Comparison of ENCODE assay signal across 8 mouse cellular contexts in the genomic region with DNA sequence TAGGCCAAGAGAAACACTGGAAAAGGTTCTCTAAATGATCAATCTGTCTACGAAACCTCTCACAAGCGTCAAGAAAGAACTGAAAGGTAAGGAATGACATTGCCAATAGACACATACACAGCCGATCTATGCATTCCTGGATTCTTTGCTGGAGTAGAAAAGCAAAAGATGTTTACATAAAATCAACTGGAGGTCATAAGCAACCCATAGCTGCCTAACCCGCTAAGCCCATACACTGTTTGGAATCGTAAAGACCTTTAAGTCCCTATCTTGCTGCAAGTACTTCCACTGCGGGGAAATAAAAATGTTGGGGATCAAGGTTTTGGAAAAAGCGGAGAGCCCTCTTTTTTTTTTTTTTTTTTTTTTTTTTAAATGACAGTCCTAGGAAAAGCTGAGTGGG. TPM values are rescaled to one million over a fixed set of nuclear protein-coding genes. Genes with fewer than 3 reads are reported as not detected.
DNase-seq lines count a peak whose midpoint lies in the region; ATAC-seq and TF ChIP-seq lines count a peak whose summit lies in the region.

No protein-coding gene starts in this region.

- no peak for DNase-seq in heart, postnatal 0 days (ENCODE audit: low spot score)
- no peak for DNase-seq in heart, postnatal 14 days
- DNase-seq in hindbrain, embryonic 14.5 days (ENCODE audit: low spot score) = no peak
- no peak for DNase-seq in midbrain, embryonic 14.5 days
- DNase-seq in layer of hippocampus, postnatal 14 days (ENCODE audit: low spot score in 2 of 2) = no peak
- no peak for DNase-seq in right cerebral cortex, postnatal 25 days
- no peak for DNase-seq in spleen, adult 12 weeks (ENCODE audit: low spot score)

- no peak for TF ChIP-seq CTCF in heart, postnatal 0 days (IDR thresholded peaks at IDR 0.05; ENCODE audit: low read depth)
- TF ChIP-seq CTCF in bone marrow, adult 2 months (IDR thresholded peaks at IDR 0.05; ENCODE audit: control insufficient read depth, insufficient read depth, low read length) = no peak

- intact Hi-C loops in heart, postnatal 14 days (cut with DNase I) = no loop called here

- WGBS in heart, postnatal 0 days = 31% methylated on average over 7 of the region's 7 CpGs
- 44% methylated on average over 7 of the region's 7 CpGs for WGBS in bone marrow, adult 2 months
- WGBS in hindbrain, embryonic 14.5 days = 43% methylated on average over 7 of the region's 7 CpGs
- WGBS in midbrain, embryonic 14.5 days = 40% methylated on average over 7 of the region's 7 CpGs

- H3K36me3 ChIP-seq in heart, postnatal 0 days (replicated peaks; ENCODE audit: control insufficient read depth, insufficient read depth, low read length) = no peaks in the 10 kb centered on the region; the same call in 1 of the 2 replicates
- H3K36me3 ChIP-seq in hindbrain, embryonic 14.5 days (replicated peaks; ENCODE audit: control insufficient read depth, insufficient read depth) = peaks cover 6% of the 10 kb centered on the region; the same call in 1 of the 2 replicates
- no peaks in the 10 kb centered on the region; the same call in 1 of the 2 replicates for H3K36me3 ChIP-seq in midbrain, embryonic 14.5 days (ENCODE audit: control insufficient read depth, insufficient read depth, low read length)

- no peak for TF ChIP-seq EP300 in heart, postnatal 0 days (IDR thresholded peaks at IDR 0.05; ENCODE audit: low read depth)

- peak overlapping the region; percentile 90 for H3K27ac ChIP-seq in heart, postnatal 0 days (ENCODE audit: low read depth)
- H3K27ac ChIP-seq in bone marrow, adult 2 months (ENCODE audit: control insufficient read depth, insufficient read depth, low read depth, low read length, poor library complexity) = no peak overlapping the region; the same call in 1 of the 2 replicates
- no peak overlapping the region for H3K27ac ChIP-seq in hindbrain, embryonic 14.5 days
- no peak overlapping the region for H3K27ac ChIP-seq in midbrain, embryonic 14.5 days (replicated peaks; ENCODE audit: low read depth, low read length)

- H3K27me3 ChIP-seq in heart, postnatal 0 days (ENCODE audit: control insufficient read depth, insufficient read depth, low read length) = no peaks in the 10 kb centered on the region
- no peaks in the 10 kb centered on the region for H3K27me3 ChIP-seq in hindbrain, embryonic 14.5 days (ENCODE audit: control insufficient read depth, insufficient read depth, low read length)
- H3K27me3 ChIP-seq in midbrain, embryonic 14.5 days (ENCODE audit: control insufficient read depth, insufficient read depth, low read length) = no peaks in the 10 kb centered on the region

- no peak for TF ChIP-seq POLR2A in bone marrow, adult 2 months (IDR thresholded peaks at IDR 0.05; ENCODE audit: borderline replicate concordance, control insufficient read depth, low read depth, low read length)

- H3K4me3 ChIP-seq in heart, postnatal 0 days (ENCODE audit: low read depth, low read length) = peak overlapping the region; percentile 68
- peak overlapping the region; percentile 75 for H3K4me3 ChIP-seq in bone marrow, adult 2 months (replicated peaks; ENCODE audit: control insufficient read depth, low read depth, low read length)
- peak overlapping the region; percentile 73 for H3K4me3 ChIP-seq in hindbrain, embryonic 14.5 days (replicated peaks; ENCODE audit: low read length)
- peak overlapping the region; percentile 90 for H3K4me3 ChIP-seq in midbrain, embryonic 14.5 days (replicated peaks; ENCODE audit: low read depth, low read length)

- no peak for ATAC-seq in heart, postnatal 0 days (ENCODE audit: insufficient read depth, low read depth)
- no peak for ATAC-seq in hindbrain, embryonic 14.5 days (ENCODE audit: low FRiP score)
- no peak for ATAC-seq in midbrain, embryonic 14.5 days (ENCODE audit: low FRiP score, low TSS enrichment)

- H3K4me1 ChIP-seq in heart, postnatal 0 days (ENCODE audit: control insufficient read depth, insufficient read depth) = peaks cover 22% of the 10 kb centered on the region
- no peaks in the 10 kb centered on the region; the same call in 1 of the 2 replicates for H3K4me1 ChIP-seq in bone marrow, adult 2 months (ENCODE audit: control insufficient read depth, insufficient read depth, low read length)
- peaks cover 21% of the 10 kb centered on the region for H3K4me1 ChIP-seq in hindbrain, embryonic 14.5 days (replicated peaks; ENCODE audit: control insufficient read depth, insufficient read depth, low read length)
- H3K4me1 ChIP-seq in midbrain, embryonic 14.5 days (ENCODE audit: control insufficient read depth, insufficient read depth, low read length) = peaks cover 28% of the 10 kb centered on the region

- H3K9ac ChIP-seq in heart, postnatal 0 days (replicated peaks; ENCODE audit: low read depth, low read length) = peak overlapping the region; percentile 78
- H3K9ac ChIP-seq in hindbrain, embryonic 14.5 days = peak overlapping the region; percentile 80
- peak overlapping the region; percentile 82 for H3K9ac ChIP-seq in midbrain, embryonic 14.5 days (replicated peaks; ENCODE audit: low read length)

- H3K4me2 ChIP-seq in heart, postnatal 0 days (ENCODE audit: low read depth, low read length) = peak overlapping the region; percentile 91
- H3K4me2 ChIP-seq in hindbrain, embryonic 14.5 days (replicated peaks) = peak overlapping the region; percentile 67
- H3K4me2 ChIP-seq in midbrain, embryonic 14.5 days (ENCODE audit: low read length) = peak overlapping the region; percentile 65

- no peaks in the 10 kb centered on the region for H3K9me3 ChIP-seq in heart, postnatal 0 days (replicated peaks; ENCODE audit: control insufficient read depth, low read length)
- no peaks in the 10 kb centered on the region for H3K9me3 ChIP-seq in hindbrain, embryonic 14.5 days (ENCODE audit: control insufficient read depth, low read length)
- H3K9me3 ChIP-seq in midbrain, embryonic 14.5 days (ENCODE audit: control insufficient read depth, low read length) = no peaks in the 10 kb centered on the region

RNA-seq across cellular contexts. Expression of a gene that starts 0.8 kb away (rescaled TPM):
- 48.9 and 51.7 TPM in 2 replicates for total RNA-seq in heart, postnatal 0 days (2014; rRNA removed; ENCODE audit: low replicate concordance)
- 72.1 and 77.9 TPM in 2 replicates for polyA plus RNA-seq in heart, postnatal 0 days (2015; fragmentation: Nextera tagmentation; extraction: Ambion mirVana)
- 10 to 100 TPM; 55.3 to 59.2 TPM for total RNA-seq in heart, postnatal 14 days (2021)
- 65.9 and 88.4 TPM in 2 replicates for polyA plus RNA-seq in bone marrow, adult 2 months (2011; ENCODE audit: insufficient read depth, insufficient read length, low replicate concordance, missing spikeins)
- 148 and 151 TPM in 2 replicates for polyA plus RNA-seq in hindbrain, embryonic 14.5 days (2014; fragmentation: Nextera tagmentation; extraction: Ambion mirVana)
- polyA plus RNA-seq in midbrain, embryonic 14.5 days (2014; fragmentation: Nextera tagmentation; extraction: Ambion mirVana) = 129 TPM in 2 replicates
- 100 to 1,000 TPM; 129 to 130 TPM for total RNA-seq in layer of hippocampus, postnatal 14 days (2021)

RNA-seq across cellular contexts. Expression of a gene that starts 0.9 kb away (rescaled TPM):
- total RNA-seq in heart, postnatal 0 days (2014; rRNA removed; ENCODE audit: low replicate concordance) = 6.5 and 7.1 TPM in 2 replicates
- polyA plus RNA-seq in heart, postnatal 0 days (2015; fragmentation: Nextera tagmentation; extraction: Ambion mirVana) = 14.0 and 14.6 TPM in 2 replicates
- 1 to 10 TPM; 7.0 to 7.2 TPM for total RNA-seq in heart, postnatal 14 days (2021)
- 12.2 and 14.3 TPM in 2 replicates for polyA plus RNA-seq in bone marrow, adult 2 months (2011; ENCODE audit: insufficient read depth, insufficient read length, low replicate concordance, missing spikeins)
- 28.5 and 30.4 TPM in 2 replicates for polyA plus RNA-seq in hindbrain, embryonic 14.5 days (2014; fragmentation: Nextera tagmentation; extraction: Ambion mirVana)
- polyA plus RNA-seq in midbrain, embryonic 14.5 days (2014; fragmentation: Nextera tagmentation; extraction: Ambion mirVana) = 30.3 and 34.9 TPM in 2 replicates
- 10 to 100 TPM in 1 of 2 experiments, 1 to 10 TPM in 1; 9.9 to 10.2 TPM for total RNA-seq in layer of hippocampus, postnatal 14 days (2021)
